Mouse (Mus musculus) testis, postnatal 14 days (tissue): ENCODE measurements around the gene Arl5c.
"Not testable (repeated sequence)": the region's sequence is repeated elsewhere in the genome, so short reads cannot be mapped to it uniquely, and the experiment has no call there.

Experiments
- DNase-seq: peaks from one replicate; pipeline ENCODE4 v3.0.0; 2021; ENCODE audit warnings: low spot score

The Arl5c gene

GRCm38 (mm10) chr11:97959300-97959680 is 36.7 kb downstream of the Arl5c start:
- DNase-seq, result no peak

- DNase-seq, result no peak
These were observed 37.2 kb downstream of the Arl5c start for GRCm38 (mm10) chr11:97958641-97959299.

DNA sequence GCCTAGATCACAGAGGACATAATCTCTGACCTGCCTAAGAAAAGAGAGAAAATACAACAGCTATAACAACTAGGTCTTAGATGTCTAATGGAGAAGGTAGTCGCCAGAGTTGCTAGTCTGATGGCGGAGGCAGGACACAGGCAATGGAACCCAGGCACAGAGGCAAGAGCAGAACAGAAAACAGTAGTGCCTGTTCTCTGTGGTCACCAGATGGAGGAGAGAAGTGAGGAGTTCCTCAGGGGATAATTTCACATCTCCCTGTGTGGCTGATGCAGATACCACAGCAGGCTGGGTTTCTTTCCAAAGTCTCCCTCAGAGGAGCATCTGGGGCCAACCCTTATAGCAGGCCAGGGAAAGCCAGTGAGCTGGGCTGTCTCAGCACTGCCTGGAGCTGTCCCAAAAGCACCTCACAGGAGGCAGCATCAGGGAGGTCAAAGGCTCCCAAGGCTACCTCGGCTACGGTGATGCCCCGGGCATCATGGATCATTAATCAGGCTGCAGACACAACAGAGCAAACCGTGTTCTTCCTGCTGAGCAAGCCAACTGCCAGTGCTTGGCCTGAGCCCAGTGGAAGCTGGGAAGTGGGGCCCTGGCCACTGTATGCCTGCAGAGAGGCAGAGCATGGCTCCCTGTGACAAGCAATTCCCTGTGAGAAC is 38.9 kb downstream of the Arl5c start:
- DNase-seq, result no peak

- no peak for DNase-seq
These were observed 40.1 kb downstream of the Arl5c start for GRCm38 (mm10) chr11:97955915-97956314.

DNA sequence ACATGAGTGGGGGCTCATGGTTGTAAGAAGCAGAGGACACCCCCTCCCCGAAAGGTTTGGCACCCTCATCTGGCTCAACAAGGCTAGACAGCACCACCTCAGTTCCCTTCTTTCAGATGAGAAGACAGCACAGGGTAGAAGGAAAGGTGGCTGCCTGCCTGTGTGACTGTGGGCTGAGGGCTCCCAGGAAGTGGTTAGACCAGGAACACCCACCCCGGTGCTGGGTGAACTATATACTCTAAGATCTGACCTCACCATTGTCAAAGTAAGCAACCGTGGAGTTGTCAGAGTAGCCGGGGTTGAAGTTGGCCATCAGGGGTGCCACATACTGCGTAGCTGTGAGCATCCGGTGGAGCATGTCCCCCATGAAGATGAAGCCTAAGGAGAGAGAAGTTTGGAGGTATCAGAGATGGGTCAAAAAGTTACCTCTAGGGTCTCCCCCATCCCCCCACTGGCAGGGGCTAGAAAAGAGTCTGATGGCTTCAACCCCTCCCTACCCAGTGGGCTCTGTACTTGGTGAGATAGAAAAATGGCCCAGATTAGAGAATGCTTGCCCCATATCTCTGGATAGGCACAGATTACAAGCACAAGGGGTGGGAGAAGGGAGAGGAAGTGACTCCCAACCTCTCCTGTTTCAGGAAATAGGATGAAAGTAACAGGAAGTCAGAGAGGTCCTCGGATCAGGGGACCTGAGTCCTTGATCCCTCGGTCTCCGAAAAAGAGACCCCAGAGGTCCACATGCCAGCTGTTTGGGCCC is 40.7 kb downstream of the Arl5c start:
- DNase-seq, result no peak

DNA sequence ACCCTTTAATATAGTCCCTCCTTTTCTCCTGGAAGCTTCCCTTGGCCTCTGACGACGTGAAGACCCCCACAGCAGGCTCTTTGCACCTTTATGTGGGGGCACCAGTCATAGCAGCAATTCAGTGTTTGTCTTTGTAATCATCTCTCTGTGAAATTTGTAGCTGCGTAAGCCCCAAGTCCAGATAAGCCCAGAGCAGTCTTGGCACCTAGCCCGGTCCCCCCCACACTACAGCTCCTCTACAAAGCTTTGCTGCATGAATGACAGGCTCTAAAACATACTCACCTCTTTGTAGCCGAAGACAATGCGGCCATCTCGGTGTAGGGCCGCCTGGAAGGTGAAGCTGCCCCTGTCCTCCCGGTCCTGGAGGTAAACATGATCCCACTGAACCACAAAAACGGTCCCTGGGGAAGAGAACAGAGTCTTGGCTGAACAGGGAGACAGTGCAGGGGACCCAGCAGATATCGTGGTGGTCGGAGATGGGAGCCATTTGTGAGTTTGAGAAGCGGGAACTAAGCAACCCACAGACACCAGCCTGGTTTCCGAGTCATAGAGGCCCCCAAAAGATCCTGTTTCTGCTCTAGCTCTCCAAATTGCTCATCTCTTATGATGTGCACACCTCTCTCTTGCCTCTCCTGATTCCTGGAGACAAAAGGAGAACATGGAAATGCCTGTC is 41.4 kb downstream of the Arl5c start:
- DNase-seq, result no peak

GRCm38 (mm10) chr11:97953939-97954275 is 42.1 kb downstream of the Arl5c start:
- DNase-seq, result no peak

- no peak for DNase-seq
These were observed 42.6 kb downstream of the Arl5c start for GRCm38 (mm10) chr11:97953179-97953938.

GRCm38 (mm10) chr11:97952367-97953006 is 43.5 kb downstream of the Arl5c start:
- DNase-seq, result no peak

DNA sequence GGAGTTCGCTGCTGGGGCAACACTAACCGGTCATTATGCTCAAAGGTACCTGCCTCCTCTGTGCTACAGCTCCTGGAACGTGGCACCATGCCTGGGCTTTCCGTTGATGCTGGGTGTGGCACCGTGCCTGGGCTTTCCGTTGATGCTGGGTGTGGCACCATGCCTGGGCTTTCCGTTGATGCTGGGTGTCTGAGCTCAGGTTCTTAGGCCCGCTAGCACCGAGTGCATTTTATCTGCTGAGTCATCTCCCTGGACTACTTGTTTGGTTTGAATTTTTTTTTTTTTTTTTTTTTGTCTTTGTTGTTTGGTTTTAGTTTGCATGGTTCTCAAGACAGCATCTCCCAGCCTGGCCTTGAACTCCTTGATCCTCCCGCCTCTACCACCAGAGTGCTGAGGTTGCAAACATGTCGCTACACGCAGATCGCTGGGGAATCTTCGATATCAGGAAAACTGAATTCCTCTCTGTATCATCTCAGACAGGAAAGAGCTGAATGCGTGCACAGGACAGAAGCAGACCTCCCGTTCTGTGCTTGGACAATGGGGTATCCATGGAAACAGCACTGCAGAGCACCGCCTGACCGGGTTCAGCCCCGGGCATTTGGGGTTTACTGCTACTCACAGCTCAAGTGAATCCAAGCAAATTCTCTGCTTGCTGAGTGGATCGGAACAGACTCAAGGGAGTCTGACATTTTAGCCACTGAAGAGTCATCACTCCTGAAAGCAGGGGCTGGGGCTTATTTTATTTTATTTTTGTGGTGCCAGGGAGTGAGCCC is 46.1 kb downstream of the Arl5c start:
- DNase-seq, result no peak

GRCm38 (mm10) chr11:97947426-97947825 is 48.6 kb downstream of the Arl5c start:
- no peak for DNase-seq

- not testable (repeated sequence) for DNase-seq
These were observed 50.2 kb downstream of the Arl5c start for GRCm38 (mm10) chr11:97945738-97946289.

GRCm38 (mm10) chr11:97945031-97945430 is 51.0 kb downstream of the Arl5c start:
- no peak for DNase-seq

DNA sequence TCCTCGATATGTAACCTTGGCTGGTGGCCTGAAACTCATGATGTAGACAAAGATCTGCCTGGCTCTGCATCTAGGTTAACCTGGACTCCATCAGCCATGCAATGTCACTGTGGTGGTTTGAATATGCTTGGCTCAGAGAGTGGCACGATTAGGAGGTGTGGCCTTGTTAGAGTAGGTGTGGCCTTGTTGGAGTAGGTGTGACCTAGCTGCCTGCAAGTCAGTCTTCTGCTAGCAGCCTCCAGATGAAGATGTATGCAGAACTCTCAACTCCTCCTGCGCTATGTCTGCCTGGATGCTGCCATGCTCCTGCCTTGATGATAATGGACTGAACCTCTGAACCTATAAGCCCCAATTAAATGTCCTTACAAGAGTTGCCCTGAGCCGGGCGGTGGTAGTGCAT is 52.7 kb downstream of the Arl5c start:
- no peak for DNase-seq

- no peak for DNase-seq
These were observed 53.4 kb downstream of the Arl5c start for GRCm38 (mm10) chr11:97942420-97943111.
